Mouse (Mus musculus) gastrocnemius, postnatal 14 days (tissue): Measurements from ENCODE around the gene Krt16. TPM values are rescaled to one million over a fixed set of nuclear protein-coding genes. Genes with fewer than 3 reads are reported as not detected.

Source experiments
- DNase-seq: peaks from one replicate; pipeline ENCODE4 v3.0.0; 2021; ENCODE audit warnings: mixed read lengths
- intact Hi-C: fragments of 180-260 bp; cut with DNase I; formaldehyde crosslinking; loops from one replicate; pipeline ENCODE4 v1.15.1; 2025; ENCODE audit warnings: low total_unique reads
- long read RNA-seq, 2 experiments: library from polyadenylated mRNA; stranded (forward); transcript quantifications; one replicate each; pipeline ENCODE4 v2.0.0; 2021
- total RNA-seq, 2 experiments: library from RNA; stranded (reverse); gene quantifications; 2 replicates each; pipeline ENCODE4 v1.2.3; 2021

The Krt16 gene
- not detected for total RNA-seq
- long read RNA-seq, experiment 1 = 0 reads
- long read RNA-seq, experiment 2 = 0 reads

DNA sequence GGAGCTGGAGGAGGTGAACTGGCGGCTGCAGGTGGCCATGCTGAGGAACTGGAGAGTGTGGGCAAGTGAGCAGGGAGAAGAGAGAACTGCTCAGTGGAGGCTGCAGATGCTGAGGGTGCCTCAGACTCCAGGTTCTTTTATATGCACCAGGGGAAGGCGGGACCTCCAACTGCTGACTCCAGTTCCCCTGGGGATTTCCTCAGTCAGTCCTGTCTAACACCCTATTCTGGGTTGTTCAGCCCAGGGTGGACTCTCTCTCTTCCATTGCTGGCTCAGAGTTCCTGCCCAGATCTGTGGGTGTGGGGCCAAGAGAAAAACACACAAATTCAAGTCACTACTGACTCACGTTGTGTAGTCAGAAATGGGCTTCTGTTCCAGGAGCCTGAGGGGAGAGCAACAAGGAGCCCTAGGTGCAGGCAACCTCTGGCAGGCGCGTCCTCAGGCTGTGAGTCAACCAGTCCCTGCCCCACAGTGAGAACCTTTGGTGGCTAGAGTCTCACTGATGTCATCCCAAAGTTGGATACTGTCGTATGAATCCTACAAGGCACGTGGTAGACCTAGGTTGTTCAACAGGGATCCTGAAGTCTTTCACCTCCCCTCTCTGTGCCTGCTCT lies at the start of gene Krt16:
Gene Krt16, minus strand, starts transcription at position 51 of the 614 bp plus-strand sequence.
- intact Hi-C loops = no loop called here
- no peak for DNase-seq

DNA sequence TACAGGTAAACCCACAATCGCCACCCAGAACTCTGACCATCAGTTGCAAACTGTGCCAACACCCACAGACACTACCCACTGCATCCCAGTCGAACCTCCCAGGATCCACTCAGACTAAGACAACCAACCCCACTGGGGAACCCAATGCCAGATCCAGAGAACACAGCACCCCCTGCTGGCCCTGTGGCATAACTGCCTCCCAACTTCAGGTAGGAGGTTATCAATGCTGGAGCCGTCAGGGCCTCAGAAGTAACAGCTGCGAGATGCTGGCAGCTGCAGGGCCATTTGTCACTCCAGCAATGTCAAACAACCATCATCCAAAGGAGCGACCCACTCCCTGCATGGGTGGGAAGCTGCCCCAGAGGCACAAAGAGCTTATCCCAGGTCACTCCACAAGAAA lies 49.1 kb upstream of the Krt16 start:
- intact Hi-C loops = loop anchor here (10.0 kb wide), 1 partner anchor 833 kb away; no protein-coding TSS in a partner anchor

DNA sequence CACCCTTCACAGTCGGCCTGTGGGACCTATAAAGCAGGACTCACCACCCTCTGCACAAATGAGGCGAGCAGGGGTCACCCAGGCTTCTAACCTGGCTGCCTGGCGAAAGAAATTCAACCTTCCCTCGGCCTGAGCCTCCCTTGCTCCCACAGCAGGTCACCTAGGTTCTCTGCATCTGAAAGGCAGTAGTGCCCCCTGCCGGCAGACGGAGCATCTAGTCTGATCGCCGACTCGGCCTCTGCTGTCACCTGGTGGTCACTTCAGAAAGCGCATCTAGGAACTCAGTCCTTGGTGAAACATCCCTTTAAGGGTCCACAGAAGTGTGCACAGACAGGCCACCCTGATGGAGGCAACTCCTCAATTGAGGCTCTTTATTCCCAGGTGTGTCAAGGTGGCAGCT lies 46.6 kb upstream of the Krt16 start:
- DNase-seq = peak; percentile 78
- intact Hi-C loops = loop anchor here (10.0 kb wide), 1 partner anchor 831 kb away; no protein-coding TSS in a partner anchor

More for the DNA sequence above, 49.1 kb upstream of the Krt16 start:
- DNase-seq = no peak

DNA sequence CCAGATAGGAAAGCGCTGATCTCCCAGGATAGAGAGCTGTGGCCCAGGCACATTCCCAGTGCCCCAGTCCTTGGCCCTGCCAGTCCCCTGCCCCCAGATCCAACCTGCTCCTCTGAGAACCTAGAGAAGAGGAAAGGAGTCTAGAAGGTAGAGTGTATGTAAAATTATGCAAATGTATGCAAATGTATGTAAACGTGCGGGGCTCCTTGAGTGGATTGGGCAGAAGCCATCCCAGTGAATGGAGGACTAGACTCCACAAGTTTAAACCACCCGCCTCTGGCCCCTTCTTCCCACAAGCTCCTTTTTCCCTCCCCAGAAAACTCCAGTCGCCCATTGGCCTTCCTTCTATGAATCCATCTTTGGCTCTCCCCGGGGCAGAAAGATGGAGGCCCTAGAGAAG lies 44.2 kb upstream of the Krt16 start:
- intact Hi-C loops = loop anchor here (10.0 kb wide), 1 partner anchor 828 kb away; no protein-coding TSS in a partner anchor
- DNase-seq = no peak

DNA sequence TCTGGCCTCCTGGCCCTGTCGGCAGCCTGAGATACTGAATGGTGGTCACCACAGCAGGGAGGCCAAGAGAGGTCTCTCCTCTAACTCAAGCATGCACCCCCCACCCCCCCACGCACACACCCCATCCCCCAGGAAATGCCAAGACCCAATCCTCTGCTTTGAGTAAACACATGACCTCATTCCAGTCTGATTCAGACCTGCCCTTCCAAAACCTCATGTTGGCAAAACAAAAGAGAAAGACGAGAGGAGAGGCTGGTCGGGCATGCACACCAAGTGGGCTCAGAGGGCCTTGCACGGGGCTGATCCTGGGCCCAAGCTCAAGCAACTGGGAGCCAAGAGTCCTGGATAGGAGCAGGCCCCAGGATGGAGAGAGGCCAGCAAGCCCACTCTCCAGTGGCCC lies 41.5 kb upstream of the Krt16 start:
- DNase-seq = no peak
- intact Hi-C loops = loop anchor here (10.0 kb wide), 1 partner anchor 825 kb away; no protein-coding TSS in a partner anchor

DNA sequence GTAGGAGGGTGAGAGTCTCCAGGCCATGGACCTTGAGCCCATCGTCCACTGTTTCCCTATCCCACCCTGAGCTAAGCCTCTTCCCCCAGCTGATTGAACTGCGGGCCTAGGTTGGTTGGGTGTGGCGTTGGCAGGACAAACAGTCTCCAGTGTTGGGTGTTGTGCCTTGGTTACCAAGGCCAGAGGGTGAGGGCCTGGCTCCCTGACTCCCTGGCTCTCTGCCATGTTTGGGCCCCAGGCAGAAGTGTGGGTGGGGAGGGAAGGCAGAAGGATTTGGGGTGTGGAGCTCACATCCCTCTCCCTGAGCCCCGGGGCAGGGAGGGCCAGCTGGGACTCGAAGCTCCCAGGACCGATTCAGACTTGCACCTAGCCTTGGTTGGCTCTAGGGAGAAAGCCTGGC lies 40.2 kb upstream of the Krt16 start:
- no peak for DNase-seq
- intact Hi-C loops = no loop called here

DNA sequence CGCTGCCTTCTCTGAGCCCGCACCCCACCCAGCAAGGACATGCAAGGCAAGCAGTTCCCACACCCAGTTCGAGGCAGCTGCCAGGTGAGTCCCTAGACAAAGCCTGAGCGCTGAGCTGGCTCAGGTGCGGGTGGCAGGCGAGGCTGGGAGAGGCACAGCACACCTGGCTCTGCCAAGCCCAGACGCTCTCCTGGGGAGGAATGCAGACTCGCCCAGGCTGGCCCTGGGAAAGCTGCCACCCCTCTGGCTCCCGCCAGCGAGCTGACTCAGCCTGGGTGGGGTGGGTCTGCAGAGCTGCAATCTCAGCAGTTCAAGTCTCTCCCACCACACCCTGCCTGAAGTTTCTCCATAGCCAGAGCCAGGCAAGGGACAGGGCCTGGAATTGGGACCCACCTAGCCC lies 38.3 kb upstream of the Krt16 start:
- intact Hi-C loops = no loop called here
- DNase-seq = peak; percentile 75

DNA sequence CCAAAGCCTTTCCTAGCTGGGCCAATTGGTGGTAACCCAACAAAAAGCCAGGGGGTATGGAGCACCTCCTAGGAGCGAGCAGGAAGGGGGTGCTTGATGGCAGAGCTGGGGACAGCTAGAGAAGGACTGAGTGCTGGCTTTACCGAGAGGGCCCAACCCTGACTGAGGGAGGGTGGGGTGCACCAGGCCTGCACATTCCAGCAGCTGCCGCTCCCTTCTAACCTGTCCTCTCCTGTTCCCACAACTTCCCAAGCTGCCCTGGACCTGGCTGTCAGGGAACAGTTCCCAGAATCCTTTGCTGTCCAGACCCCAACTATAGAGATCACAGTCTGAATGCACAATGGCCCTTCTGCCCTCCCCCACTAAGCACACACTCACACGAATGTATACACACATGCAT lies 36.3 kb upstream of the Krt16 start:
- DNase-seq = no peak
- intact Hi-C loops = no loop called here

DNA sequence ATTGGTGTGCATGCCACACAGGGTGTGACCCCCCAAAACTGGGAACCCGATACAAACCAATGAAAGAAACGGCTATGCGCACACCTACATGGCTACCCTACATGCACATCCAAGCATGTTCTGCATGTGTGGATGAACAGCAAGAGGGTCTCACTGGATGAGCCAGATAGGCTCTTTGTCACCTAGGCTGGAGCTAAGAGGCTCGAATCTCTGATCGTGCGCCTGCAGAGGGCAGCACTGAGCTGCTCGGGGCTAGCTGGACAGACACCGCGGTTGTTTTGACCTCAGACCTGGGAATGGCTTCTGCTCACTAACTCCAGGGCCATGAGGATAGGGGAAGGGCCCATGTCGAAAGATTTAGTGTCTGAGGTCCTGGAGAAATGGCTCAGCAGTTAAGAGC lies 33.8 kb upstream of the Krt16 start:
- DNase-seq = peak; percentile 82
- intact Hi-C loops = no loop called here

DNA sequence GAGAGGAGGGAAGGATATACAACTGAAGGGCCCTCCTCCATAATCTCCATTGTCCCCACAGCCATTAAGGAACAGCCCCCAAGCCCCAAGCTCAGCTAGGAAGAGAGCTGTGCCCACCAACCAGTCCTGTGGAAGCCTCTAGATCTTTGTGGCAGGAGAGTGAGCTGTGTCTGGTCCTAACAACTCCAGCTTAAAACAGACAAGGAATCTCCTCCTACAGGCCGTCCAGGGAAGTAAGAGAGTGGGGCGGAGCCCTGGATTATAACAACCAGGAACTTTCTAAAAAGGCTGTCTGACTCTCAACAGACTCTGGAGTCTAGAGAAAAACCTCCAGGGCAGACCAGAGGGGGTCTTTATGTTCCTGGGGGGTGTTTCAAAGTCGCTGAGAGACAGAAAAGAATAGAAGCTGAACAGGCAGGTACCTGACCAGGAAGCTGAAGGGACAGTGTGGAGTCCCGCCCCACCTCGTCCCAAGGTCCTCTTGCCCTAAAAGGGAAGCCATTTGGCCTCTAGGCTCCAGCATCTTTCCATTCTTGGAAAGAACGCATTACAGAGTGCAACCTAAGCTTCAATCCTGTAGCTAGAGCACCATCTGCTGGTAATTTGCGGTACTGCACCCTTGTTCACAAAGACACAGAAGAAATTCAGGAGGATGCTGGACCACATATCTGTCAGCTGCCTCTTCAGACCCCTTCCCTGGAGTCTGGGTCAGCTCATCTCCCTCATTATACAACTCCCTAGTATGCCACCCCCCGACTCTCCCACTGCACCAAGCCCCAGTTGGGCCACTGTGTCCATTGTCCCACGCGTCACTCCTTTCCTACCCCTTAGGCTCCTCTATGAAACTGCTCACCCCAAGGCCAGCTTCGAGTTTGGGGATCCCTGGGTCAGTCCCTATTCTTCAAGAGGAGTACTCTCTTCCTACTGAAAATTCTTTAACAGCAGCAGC lies 33.2 kb upstream of the Krt16 start:
- peak; percentile 77 for DNase-seq
- intact Hi-C loops = no loop called here

DNA sequence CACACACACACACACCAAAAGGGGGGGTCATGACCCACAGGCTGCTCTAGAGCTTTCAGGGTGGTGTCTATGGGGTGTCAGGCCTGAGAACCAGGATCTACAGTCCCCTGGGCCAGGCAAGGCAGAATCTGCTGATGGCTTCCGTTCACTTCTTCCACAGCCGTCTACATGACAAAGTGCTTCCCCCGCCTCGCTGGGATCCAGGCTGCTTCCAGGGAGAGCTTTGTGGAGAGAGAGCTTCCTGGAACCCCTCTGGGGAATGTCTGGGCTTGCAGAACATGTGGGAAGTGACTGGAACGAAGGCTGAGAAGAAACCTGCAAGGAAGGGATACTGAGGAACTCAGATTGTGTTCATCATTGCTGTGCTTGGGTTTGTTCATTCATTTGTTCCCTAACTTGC lies 30.1 kb upstream of the Krt16 start:
- DNase-seq = no peak
- intact Hi-C loops = loop anchor here (10.0 kb wide), 1 partner anchor 104 kb away; no protein-coding TSS in a partner anchor

DNA sequence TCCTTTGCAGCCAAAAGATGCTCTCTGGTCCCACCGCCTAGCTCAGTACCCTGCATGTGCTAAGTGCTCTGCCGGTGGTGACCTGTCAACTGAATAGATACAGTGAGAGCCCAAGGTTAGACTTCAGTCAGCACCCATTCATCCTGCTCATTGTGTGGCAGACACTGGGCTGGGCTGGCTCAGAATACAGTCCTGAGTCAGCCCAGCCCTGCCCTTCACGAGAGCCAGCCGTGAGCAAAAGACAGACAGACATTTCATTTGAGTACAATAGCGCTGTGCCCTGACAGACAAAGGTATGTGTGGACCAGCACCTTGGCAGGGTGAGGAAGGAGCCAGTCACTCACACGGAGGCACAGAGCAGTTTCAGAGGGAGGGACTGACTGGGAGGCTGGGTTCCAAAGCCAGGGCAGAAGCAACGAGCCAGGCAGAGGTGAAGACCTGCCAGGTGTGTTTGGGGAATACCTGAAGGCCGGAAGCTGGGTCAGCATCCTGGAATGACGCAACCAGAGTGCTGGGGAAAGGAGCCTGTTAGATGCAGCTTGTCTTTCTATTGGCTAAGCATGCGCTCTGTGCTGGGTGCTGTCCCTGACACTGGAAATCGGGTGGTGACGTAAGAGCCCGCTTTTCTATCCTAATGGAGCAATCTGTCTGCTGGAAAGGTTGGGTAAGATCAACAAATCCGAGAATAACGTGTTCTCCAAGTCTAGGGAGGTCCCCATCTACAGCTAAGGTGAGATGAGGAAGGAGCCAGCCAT lies 29.2 kb upstream of the Krt16 start:
- intact Hi-C loops = loop anchor here (10.0 kb wide), 1 partner anchor 103 kb away; no protein-coding TSS in a partner anchor
- no peak for DNase-seq

DNA sequence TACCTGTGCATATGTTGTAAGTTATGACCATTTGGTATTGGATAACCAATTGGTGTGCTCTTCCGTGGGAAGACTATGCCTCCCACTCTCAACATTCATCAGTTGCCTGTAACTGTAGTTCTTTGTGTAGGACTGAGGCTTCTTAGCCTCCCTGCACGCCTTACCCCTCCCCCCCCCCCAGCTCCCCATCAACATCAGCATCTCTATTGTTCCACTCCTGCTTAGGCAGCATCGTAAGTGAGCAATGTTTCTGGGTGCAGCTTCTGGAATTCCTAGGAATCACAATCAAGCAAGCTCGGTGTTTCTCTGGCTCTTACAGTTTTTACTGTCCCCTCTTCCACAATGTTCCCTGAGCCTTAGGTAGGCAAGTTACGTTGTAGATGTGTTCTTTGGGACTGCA lies 26.8 kb upstream of the Krt16 start:
- intact Hi-C loops = loop anchor here (10.0 kb wide), 1 partner anchor 101 kb away; no protein-coding TSS in a partner anchor
- no peak for DNase-seq

DNA sequence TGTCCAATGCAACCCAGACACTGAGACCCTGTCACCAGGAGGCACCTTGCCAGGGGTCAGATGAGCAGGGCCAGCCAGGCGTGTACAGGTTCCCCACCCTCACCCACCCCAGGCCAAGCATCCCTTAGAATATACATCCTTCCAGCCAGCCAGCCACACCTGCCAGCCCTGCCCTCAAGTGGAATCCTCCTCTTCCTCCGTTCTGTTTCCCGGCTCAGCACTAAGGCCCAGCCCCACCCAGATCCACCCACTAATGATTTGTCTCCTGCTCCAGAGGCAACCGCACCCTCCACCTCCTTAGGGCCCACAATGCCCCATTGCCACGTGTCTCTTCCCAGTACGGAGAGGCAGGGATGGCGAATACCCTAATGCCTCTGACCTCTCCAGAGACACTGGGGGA lies 26.0 kb upstream of the Krt16 start:
- intact Hi-C loops = loop anchor here (10.0 kb wide), 1 partner anchor 100 kb away; no protein-coding TSS in a partner anchor
- no peak for DNase-seq

DNA sequence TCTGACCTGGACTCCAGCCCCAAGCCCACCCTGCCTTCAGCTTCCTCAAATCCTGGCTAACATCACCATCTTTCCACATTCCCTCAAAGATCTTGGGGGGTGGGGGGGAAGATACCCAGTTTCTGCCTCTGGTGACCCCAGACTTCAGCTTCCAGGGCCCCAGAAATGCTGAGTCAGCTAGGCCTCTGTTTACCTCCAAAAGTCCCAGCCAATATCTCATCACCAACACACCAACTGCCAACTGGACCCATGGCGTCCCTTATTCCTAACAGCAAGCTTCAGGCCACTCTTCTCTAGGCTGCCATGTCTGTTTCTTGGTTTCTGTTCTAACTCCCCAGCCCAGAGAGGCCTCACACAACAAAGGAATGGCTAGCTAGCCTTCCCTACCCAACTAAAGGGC lies 23.2 kb upstream of the Krt16 start:
- DNase-seq = no peak
- intact Hi-C loops = loop anchor here (10.0 kb wide), 1 partner anchor 97 kb away; no protein-coding TSS in a partner anchor

DNA sequence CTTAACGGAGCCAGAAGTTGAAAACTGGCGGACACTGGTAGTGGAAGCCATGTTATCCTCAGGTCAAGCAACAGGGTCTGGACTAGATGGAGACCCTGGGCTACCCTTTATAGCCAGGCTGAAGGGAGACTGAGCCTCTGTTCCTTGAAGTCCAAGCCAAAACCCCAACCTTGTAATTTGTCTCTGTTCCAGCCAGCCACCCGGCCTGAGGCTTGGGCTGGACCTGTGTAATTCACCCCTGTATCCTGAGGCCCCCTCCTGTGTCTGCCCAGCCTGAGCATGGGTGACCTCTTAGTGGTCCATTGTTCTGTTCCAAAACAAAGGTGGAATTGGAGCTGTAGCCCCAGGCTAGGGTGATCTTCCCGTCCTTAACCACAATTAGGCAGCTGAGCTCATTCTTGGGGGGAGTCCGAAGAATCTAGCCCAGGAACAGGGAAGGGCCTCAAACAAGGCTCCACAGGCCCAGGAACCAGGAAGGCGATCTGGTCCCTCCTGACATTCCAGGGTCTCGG lies 21.2 kb upstream of the Krt16 start, which contains the start of gene Krt42:
Gene Krt42, minus strand, starts transcription at position 51 of the 512 bp plus-strand sequence.
- intact Hi-C loops = loop anchor here (10.0 kb wide), 1 partner anchor 95 kb away; no protein-coding TSS in a partner anchor
- no peak for DNase-seq

DNA sequence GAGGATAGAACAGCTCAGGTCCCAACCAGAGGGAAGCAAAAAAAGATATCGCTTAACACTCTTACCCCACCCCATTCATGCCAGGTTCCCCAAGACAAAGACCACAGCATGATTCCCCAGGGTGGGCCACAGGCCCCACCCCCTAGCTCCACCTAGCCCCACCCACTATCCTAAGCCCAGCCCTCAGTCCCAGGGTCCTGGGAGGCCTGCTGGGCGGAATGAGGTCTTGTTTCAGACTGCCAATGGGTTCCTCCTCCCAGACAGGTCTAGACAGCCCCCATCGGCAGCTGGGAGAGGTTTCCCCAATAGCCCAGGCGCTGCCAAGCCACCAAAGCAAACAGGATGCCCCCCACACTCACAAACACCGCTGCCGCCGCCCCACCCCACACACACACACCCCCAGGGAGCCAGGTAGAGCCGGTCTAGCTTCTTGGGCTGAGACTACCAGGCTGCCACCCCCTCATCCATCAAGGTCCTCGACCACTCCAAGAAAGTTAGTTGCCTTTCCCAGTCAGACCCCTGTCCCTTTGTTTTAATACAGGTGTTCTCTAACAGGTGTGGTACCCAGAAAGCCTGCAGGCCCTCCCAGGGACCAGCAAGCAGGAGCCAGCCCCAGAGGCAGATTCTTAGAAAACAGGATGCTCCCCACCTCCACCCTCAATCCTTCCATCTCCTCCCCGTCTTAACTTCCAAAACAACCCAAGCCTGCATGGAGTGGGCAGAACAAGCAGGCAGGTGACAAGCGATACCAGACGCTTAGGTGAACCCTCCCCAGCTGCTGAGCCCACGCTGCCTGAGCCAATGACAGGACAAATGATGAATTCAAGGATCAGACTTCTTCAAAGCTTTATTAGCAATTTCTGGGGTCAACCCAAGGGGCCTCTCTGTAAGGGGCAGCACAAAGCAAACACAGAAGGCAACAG lies 13.6 kb upstream of the Krt16 start:
- intact Hi-C loops = no loop called here
- DNase-seq = no peak

DNA sequence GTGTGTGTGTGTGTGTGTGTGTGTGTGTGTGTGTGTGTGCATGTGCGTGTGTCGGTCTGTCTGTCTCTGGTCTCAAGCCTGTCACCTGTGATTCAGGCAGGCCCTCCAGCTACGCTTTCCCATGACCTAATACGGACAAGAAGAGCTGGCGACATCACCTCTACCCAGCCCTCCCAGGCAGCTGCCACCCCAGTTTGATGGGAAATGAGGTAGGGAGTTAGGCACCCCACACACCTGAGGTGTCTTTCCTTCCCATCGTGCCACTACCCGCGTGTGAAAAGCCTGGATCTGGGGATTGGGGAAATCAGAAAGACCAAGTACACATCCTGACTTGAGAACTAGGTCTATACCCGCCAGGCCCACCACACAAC lies 12.5 kb upstream of the Krt16 start:
- intact Hi-C loops = no loop called here
- no peak for DNase-seq
